Mouse (Mus musculus): ENCODE measurements around the gene Bcan.

Bcan gene

DNA sequence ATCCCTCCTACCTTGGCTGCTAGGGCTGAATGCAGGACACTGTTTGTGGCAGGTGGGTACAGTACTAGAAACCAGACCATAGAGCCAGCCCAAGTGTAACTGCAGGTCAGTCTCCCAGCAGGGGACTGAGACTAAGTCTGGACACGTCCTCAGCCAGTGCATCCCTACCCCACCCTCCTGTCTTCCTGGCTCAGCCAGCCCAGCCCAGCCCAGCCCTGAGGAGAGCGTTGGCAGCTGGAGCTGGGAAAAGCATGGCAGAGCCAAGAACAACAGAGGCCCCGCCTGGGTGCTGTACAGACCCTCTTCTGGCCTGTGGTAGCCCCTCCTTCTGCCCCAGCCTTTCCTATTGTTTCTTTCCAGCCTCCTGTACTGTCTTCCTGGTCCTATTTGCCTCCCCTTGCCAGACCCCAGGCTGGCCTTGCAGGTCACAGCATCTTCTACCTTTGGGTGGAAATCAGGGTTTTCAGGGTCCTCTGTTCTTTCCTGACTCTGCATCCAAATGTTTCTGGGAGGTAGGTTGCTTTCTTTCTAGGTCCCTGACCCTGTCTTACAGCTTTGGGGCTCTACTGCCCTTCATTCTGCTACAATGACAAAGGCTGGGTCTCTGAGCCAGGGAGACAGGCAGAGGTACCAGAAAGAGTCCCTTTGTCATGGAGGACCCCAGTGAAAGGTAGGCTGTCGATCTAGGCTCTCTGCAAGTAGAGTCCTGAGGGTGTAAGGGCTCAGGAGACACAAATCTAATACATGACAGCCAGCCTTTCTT is 55.0 kb downstream of the Bcan start:
- DNase-seq (ENCODE audit: low read depth), result peak; percentile 80

DNA sequence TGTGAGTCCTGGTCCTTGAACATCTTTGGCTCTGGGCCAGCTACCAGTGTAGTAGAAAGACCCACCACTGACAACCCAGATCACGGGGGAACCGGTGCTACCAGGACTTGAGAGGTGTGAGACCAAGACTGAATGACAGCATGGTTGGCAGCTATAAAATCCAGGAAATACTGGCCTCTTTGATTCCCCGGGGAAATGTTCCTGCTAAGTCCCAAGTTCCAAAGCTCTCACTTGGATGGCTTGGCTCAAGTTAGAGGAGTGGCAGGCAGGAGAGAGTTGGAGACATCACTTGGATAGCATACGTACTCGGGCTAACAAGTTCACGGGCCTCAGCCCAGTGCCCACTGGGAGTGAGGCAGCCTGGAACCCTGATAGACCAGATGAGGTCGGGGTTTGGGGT is 56.4 kb downstream of the Bcan start:
- DNase-seq (ENCODE audit: low read depth), result no peak

DNA sequence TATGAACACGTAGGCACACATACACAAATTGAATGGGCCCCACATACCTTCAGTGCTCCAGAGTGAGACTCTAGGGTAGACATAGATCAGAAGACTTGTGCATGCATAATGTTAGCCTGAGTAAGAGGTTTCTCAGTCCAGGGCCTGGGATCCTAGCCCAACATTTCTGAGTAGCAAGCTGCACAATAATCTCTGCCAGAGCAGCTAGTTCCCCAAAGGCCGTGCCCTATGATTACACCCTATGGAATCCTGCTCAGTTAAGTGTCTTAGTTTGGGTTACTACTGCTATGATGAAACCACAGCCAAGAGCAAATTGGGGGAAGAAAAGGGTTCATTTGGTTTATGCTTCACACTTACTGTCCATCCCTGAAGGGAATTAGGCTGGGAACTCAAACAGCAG is 57.6 kb downstream of the Bcan start:
- DNase-seq (ENCODE audit: low read depth), result peak; percentile 90

DNA sequence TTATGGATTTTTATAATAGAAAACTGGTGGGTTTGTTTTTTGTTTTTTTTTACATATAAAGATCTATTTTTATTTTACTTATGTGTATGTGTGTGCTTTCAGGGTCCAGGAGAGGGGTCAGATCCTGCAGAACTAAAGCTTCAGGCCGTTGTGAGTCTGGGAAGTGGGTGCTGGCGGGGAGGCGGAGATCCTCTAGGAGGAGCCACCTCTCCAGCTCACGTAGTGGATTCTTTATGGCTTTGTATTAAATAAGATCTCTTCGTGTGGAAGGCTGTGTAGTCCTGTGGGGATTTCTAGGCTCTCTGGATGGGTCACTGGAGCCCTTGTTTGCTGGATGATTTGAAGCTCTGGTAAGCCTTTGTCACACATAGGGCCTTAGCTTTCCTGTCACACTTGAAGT is 59.4 kb downstream of the Bcan start:
- peak; percentile 51 for DNase-seq (ENCODE audit: low read depth)
